Comparison of ENCODE assay signal across 9 mouse cellular contexts in genomic region chr13:25629466-25629865, GRCm38 (mm10).
DNase-seq lines count a peak whose midpoint lies in the region; ATAC-seq and TF ChIP-seq lines count a peak whose summit lies in the region.
"Had no signal": no experiment of that assay in that cellular context is flagged by ENCODE, and none has a peak within 500 bp of the region (broad histone marks: within the 10 kb centered on the region; RNA-seq: fewer than 3 reads in every experiment).

No protein-coding gene starts in this region.

- no peaks in the 10 kb centered on the region for H3K36me3 ChIP-seq in midbrain, embryonic 14.5 days (ENCODE audit: control insufficient read depth, insufficient read depth, low read length)

- no peaks in the 10 kb centered on the region for H3K27me3 ChIP-seq in midbrain, embryonic 14.5 days (ENCODE audit: control insufficient read depth, insufficient read depth, low read length)

- no peak overlapping the region for H3K4me2 ChIP-seq in midbrain, embryonic 14.5 days (ENCODE audit: low read length)

- no peak overlapping the region for H3K27ac ChIP-seq in left cerebral cortex, adult 2 months
- H3K27ac ChIP-seq in midbrain, embryonic 14.5 days (replicated peaks; ENCODE audit: low read depth, low read length) = no peak overlapping the region

- H3K4me1 ChIP-seq in midbrain, embryonic 14.5 days (ENCODE audit: control insufficient read depth, insufficient read depth, low read length) = 0 out of 2 replicates have a peak, but pooled peaks cover 3% of the 10 kb centered on the region

- TF ChIP-seq CTCF in left cerebral cortex, adult 2 months (IDR thresholded peaks at IDR 0.05) = no peak

- H3K9me3 ChIP-seq in midbrain, embryonic 14.5 days (ENCODE audit: control insufficient read depth, low read length) = no peaks in the 10 kb centered on the region

- H3K4me3 ChIP-seq in left cerebral cortex, adult 2 months = no peak overlapping the region
- H3K4me3 ChIP-seq in midbrain, embryonic 14.5 days (replicated peaks; ENCODE audit: low read depth, low read length) = no peak overlapping the region
- H3K4me3 ChIP-seq: myocyte had no signal

- WGBS in midbrain, embryonic 14.5 days = 26% methylated on average over 4 of the region's 4 CpGs

- no peak overlapping the region for H3K9ac ChIP-seq in midbrain, embryonic 14.5 days (replicated peaks; ENCODE audit: low read length)

- intact Hi-C loops in left cerebral cortex, postnatal 4 days (cut with DNase I) = no loop called here
- intact Hi-C loops in left cerebral cortex, adult 2 months (cut with DNase I) = no loop called here
- intact Hi-C loops in left cerebral cortex, postnatal 25 days (cut with DNase I) = no loop called here
- intact Hi-C loops in left cerebral cortex, postnatal 36 days (cut with DNase I) = no loop called here

- peak; percentile 40 for DNase-seq in embryo, embryonic 10.5 days (ENCODE audit: low spot score)
- DNase-seq in embryo, embryonic 9.5 days (ENCODE audit: extremely low spot score) = no peak
- peak; percentile 40 for DNase-seq in left cerebral cortex, postnatal 4 days
- no peak for DNase-seq in left cerebral cortex, adult 2 months (ENCODE audit: extremely low spot score in 1 of 2, low spot score in 2 of 2)
- peak; percentile 24 to 68 for DNase-seq in gastrocnemius, postnatal 4 days (ENCODE audit: low spot score in 2 of 2)
- peak; percentile 81 for DNase-seq in midbrain, embryonic 14.5 days
- no peak for DNase-seq in left cerebral cortex, postnatal 25 days (ENCODE audit: low spot score in 2 of 2)
- DNase-seq in left cerebral cortex, postnatal 36 days (ENCODE audit: low spot score in 2 of 2) = no peak

- peak; percentile 50; the same call in 1 of the 2 replicates for ATAC-seq in midbrain, embryonic 14.5 days (ENCODE audit: low FRiP score, low TSS enrichment)

Comparison
In these comparisons a context has a peak if more than half of its experiments do, and no peak if none do; other contexts are left out.
1. DNase-seq: peak in embryo, embryonic 10.5 days (single experiment), left cerebral cortex, postnatal 4 days (single experiment), gastrocnemius, postnatal 4 days (2 of 2) and midbrain, embryonic 14.5 days (single experiment); none in embryo, embryonic 9.5 days (single experiment), left cerebral cortex, adult 2 months (0 of 2), left cerebral cortex, postnatal 25 days (0 of 2) and left cerebral cortex, postnatal 36 days (0 of 2).